Mouse (Mus musculus) midbrain, embryonic 10.5 days (tissue): ENCODE measurements at regions not wholly inside any gene's neighbourhood (a gene's known extent, or its start where the extent isn't known, plus 50 kb on each side); places are given as distances from the start of the nearest gene placed in this dataset.

ENCODE experiments used
- DNase-seq: peaks from one replicate; pipeline ENCODE4 v3.0.0-alpha.2; 2017; ENCODE audit warnings: low spot score
- H3K27ac ChIP-seq: fragments of 300-500 bp; sonication (generic); replicated peaks from 2 replicates; pipeline ENCODE4 v1.5.1; 2016; ENCODE audit warnings: mild to moderate bottlenecking
- H3K27me3 ChIP-seq: fragments of 300-500 bp; sonication (generic); 2 replicates; pipeline ENCODE4 v1.6.1; 2016; ENCODE audit warnings: low read depth, mild to moderate bottlenecking; ENCODE audit not compliant: poor library complexity, severe bottlenecking
- H3K36me3 ChIP-seq: fragments of 300-500 bp; sonication (generic); 2 replicates; pipeline ENCODE4 v1.6.1; 2016; ENCODE audit warnings: mild to moderate bottlenecking, moderate library complexity
- H3K4me1 ChIP-seq: fragments of 300-500 bp; sonication (generic); 2 replicates; pipeline ENCODE4 v1.6.1; 2016
- H3K4me3 ChIP-seq: fragments of 300-500 bp; sonication (generic); 2 replicates; pipeline ENCODE4 v1.5.1; 2016; ENCODE audit warnings: mild to moderate bottlenecking, moderate library complexity
- H3K9me3 ChIP-seq: fragments of 300-500 bp; sonication (generic); replicated peaks from 2 replicates; pipeline ENCODE4 v1.6.1; 2016; ENCODE audit warnings: mild to moderate bottlenecking
- WGBS: fragments of 180-500 bp; shearing (Covaris S2); methylation state at CpG from one replicate; pipeline ENCODE4 v1.1.7; 2016; 5-methylcytosine and 5-hydroxymethylcytosine counted together

- H3K27ac ChIP-seq = no peak overlapping the region
- H3K4me3 ChIP-seq = no peak overlapping the region
- H3K4me1 ChIP-seq = peaks cover 11% of the 10 kb centered on the region; the same call in 1 of the 2 replicates
- no peaks in the 10 kb centered on the region for H3K36me3 ChIP-seq
- 88% methylated on average over 2 of the region's 2 CpGs for WGBS
- H3K27me3 ChIP-seq = no peaks in the 10 kb centered on the region
- DNase-seq = no peak
- no peaks in the 10 kb centered on the region for H3K9me3 ChIP-seq
These were observed 110.2 kb downstream of the Gm10260 start for GRCm38 (mm10) chr13:97650191-97650590.

GRCm38 (mm10) chr13:97647486-97647885 is 112.9 kb downstream of the Gm10260 start:
- H3K36me3 ChIP-seq = no peaks in the 10 kb centered on the region
- H3K27me3 ChIP-seq = no peaks in the 10 kb centered on the region
- no peak for DNase-seq
- no peak overlapping the region for H3K27ac ChIP-seq
- no peak overlapping the region for H3K4me3 ChIP-seq
- H3K9me3 ChIP-seq = peaks cover 4% of the 10 kb centered on the region; the same call in 1 of the 2 replicates
- peaks cover 11% of the 10 kb centered on the region; the same call in 1 of the 2 replicates for H3K4me1 ChIP-seq
- WGBS = 75% methylated on average over 4 of the region's 4 CpGs

- Histone ChIP-seq H3K36me3 (no peaks in the 10 kb centered on the region), H3K27me3 (no peaks in the 10 kb centered on the region), H3K9me3 (peaks cover 4% of the 10 kb centered on the region; the same call in 1 of the 2 replicates), H3K4me1 (no peaks in the 10 kb centered on the region), H3K4me3 (no peak overlapping the region), H3K27ac (no peak overlapping the region)
- no peak for DNase-seq
- WGBS = 90% methylated on average over 7 of the region's 7 CpGs
These were observed 114.4 kb downstream of the Gm10260 start for GRCm38 (mm10) chr13:97646021-97646385.

- no peak overlapping the region for H3K27ac ChIP-seq
- peaks cover 4% of the 10 kb centered on the region; the same call in 1 of the 2 replicates for H3K9me3 ChIP-seq
- DNase-seq = no peak
- 79% methylated on average over 15 of the region's 15 CpGs for WGBS
- no peaks in the 10 kb centered on the region for H3K36me3 ChIP-seq
- no peak overlapping the region for H3K4me3 ChIP-seq
- no peaks in the 10 kb centered on the region for H3K4me1 ChIP-seq
- H3K27me3 ChIP-seq = no peaks in the 10 kb centered on the region
These were observed 115.1 kb downstream of the Gm10260 start for GRCm38 (mm10) chr13:97645107-97646020.

- 0 out of 2 replicates have a peak, but pooled peaks cover 6% of the 10 kb centered on the region for H3K4me1 ChIP-seq
- no peak for DNase-seq
- WGBS = 90% methylated on average over 3 of the region's 3 CpGs
- no peak overlapping the region for H3K27ac ChIP-seq
- H3K4me3 ChIP-seq = no peak overlapping the region
- peaks cover 4% of the 10 kb centered on the region; the same call in 1 of the 2 replicates for H3K9me3 ChIP-seq
- H3K36me3 ChIP-seq = no peaks in the 10 kb centered on the region
- no peaks in the 10 kb centered on the region for H3K27me3 ChIP-seq
These were observed 120.2 kb downstream of the Gm10260 start for GRCm38 (mm10) chr13:97640236-97640635.

- WGBS = 69% methylated on average over 3 of the region's 3 CpGs
- H3K4me1 ChIP-seq = peaks cover 6% of the 10 kb centered on the region; the same call in 1 of the 2 replicates
- no peaks in the 10 kb centered on the region for H3K36me3 ChIP-seq
- peaks cover 4% of the 10 kb centered on the region; the same call in 1 of the 2 replicates for H3K9me3 ChIP-seq
- H3K4me3 ChIP-seq = no peak overlapping the region
- H3K27me3 ChIP-seq = no peaks in the 10 kb centered on the region
- no peak overlapping the region for H3K27ac ChIP-seq
- no peak for DNase-seq
These were observed 120.8 kb downstream of the Gm10260 start for GRCm38 (mm10) chr13:97639656-97640055.

GRCm38 (mm10) chr13:97638457-97639088 is 121.9 kb downstream of the Gm10260 start:
- Histone ChIP-seq H3K4me1 (peaks cover 11% of the 10 kb centered on the region; the same call in 1 of the 2 replicates), H3K27me3 (no peaks in the 10 kb centered on the region), H3K27ac (no peak overlapping the region), H3K36me3 (no peaks in the 10 kb centered on the region), H3K4me3 (no peak overlapping the region), H3K9me3 (no peaks in the 10 kb centered on the region; the same call in 1 of the 2 replicates)
- WGBS = 78% methylated on average over 5 of the region's 5 CpGs
- no peak for DNase-seq

DNA sequence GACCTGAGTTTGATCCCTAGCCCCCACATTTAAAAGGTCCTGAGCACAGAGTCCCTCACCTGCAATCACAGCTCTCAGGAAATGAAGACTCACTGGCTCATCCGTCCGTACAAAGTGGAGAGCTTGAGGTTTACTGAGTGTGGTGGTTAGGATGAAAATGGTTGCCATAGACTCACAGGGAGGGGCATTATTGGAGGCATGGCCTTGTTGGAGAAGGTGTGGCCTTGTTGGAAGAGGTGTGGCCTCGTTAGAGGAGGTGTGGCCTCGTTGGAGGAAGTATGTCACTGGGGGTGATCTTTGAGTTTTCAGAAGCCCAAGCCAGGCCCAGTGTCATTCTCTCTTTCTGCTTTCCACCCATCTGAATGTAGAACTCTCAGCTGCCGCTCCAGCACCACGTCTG is 122.9 kb downstream of the Gm10260 start:
- Histone ChIP-seq H3K4me1 (peaks cover 11% of the 10 kb centered on the region; the same call in 1 of the 2 replicates), H3K9me3 (no peaks in the 10 kb centered on the region), H3K27ac (no peak overlapping the region), H3K27me3 (no peaks in the 10 kb centered on the region), H3K4me3 (no peak overlapping the region), H3K36me3 (no peaks in the 10 kb centered on the region)
- DNase-seq = no peak
- WGBS = 91% methylated on average over 6 of the region's 6 CpGs

GRCm38 (mm10) chr13:97634041-97634788 is 126.2 kb downstream of the Gm10260 start:
- 79% methylated on average over 8 of the region's 8 CpGs for WGBS
- Histone ChIP-seq H3K27me3 (no peaks in the 10 kb centered on the region), H3K4me1 (peaks cover 11% of the 10 kb centered on the region; the same call in 1 of the 2 replicates), H3K9me3 (no peaks in the 10 kb centered on the region), H3K36me3 (no peaks in the 10 kb centered on the region), H3K27ac (peak overlapping the region; percentile 23; the same call in 1 of the 2 replicates), H3K4me3 (no peak overlapping the region)
- DNase-seq = no peak

GRCm38 (mm10) chr13:97633551-97633950 is 126.9 kb downstream of the Gm10260 start:
- H3K27me3 ChIP-seq = no peaks in the 10 kb centered on the region
- H3K9me3 ChIP-seq = no peaks in the 10 kb centered on the region
- DNase-seq = no peak
- WGBS = 91% methylated on average over 4 of the region's 4 CpGs
- H3K27ac ChIP-seq = no peak overlapping the region
- H3K4me3 ChIP-seq = no peak overlapping the region
- H3K4me1 ChIP-seq = peaks cover 8% of the 10 kb centered on the region; the same call in 1 of the 2 replicates
- H3K36me3 ChIP-seq = no peaks in the 10 kb centered on the region

- no peaks in the 10 kb centered on the region for H3K9me3 ChIP-seq
- 91% methylated on average over 13 of the region's 13 CpGs for WGBS
- H3K4me1 ChIP-seq = peaks cover 5% of the 10 kb centered on the region; the same call in 1 of the 2 replicates
- H3K27ac ChIP-seq = no peak overlapping the region
- no peaks in the 10 kb centered on the region for H3K27me3 ChIP-seq
- H3K4me3 ChIP-seq = no peak overlapping the region
- H3K36me3 ChIP-seq = no peaks in the 10 kb centered on the region
- no peak for DNase-seq
These were observed 128.5 kb downstream of the Gm10260 start for GRCm38 (mm10) chr13:97631872-97632402.

- 90% methylated on average over 5 of the region's 5 CpGs for WGBS
- H3K4me3 ChIP-seq = no peak overlapping the region
- H3K4me1 ChIP-seq = peaks cover 5% of the 10 kb centered on the region; the same call in 1 of the 2 replicates
- no peak for DNase-seq
- H3K9me3 ChIP-seq = no peaks in the 10 kb centered on the region
- H3K36me3 ChIP-seq = no peaks in the 10 kb centered on the region
- H3K27me3 ChIP-seq = no peaks in the 10 kb centered on the region
- H3K27ac ChIP-seq = no peak overlapping the region
These were observed 129.5 kb downstream of the Gm10260 start for GRCm38 (mm10) chr13:97630921-97631320.
